Mouse (Mus musculus) limb, embryonic 10.5 days (tissue): ENCODE data around the gene Itsn2. TPM values are rescaled to one million over a fixed set of nuclear protein-coding genes. Genes with fewer than 3 reads are reported as not detected.
A peak's percentile ranks its signal among the peaks of the same experiment; 100 is the strongest.

Experiments
- DNase-seq: peaks from one replicate; pipeline ENCODE4 v3.0.0-alpha.2; 2017; ENCODE audit warnings: low spot score
- H3K27ac ChIP-seq: fragments of 300-500 bp; sonication (generic); 2 replicates; pipeline ENCODE4 v1.5.1; 2016; ENCODE audit warnings: mild to moderate bottlenecking
- H3K27me3 ChIP-seq: fragments of 300-500 bp; sonication (generic); 2 replicates; pipeline ENCODE4 v1.6.1; 2016; ENCODE audit warnings: low read depth, mild to moderate bottlenecking; ENCODE audit not compliant: poor library complexity, severe bottlenecking
- H3K36me3 ChIP-seq: fragments of 300-500 bp; sonication (generic); 2 replicates; pipeline ENCODE4 v1.6.1; 2016; ENCODE audit warnings: mild to moderate bottlenecking, moderate library complexity
- H3K4me1 ChIP-seq: fragments of 300-500 bp; sonication (generic); 2 replicates; pipeline ENCODE4 v1.6.1; 2016
- H3K4me3 ChIP-seq: fragments of 300-500 bp; sonication (generic); 2 replicates; pipeline ENCODE4 v1.5.1; 2016; ENCODE audit warnings: mild to moderate bottlenecking, moderate library complexity
- H3K9me3 ChIP-seq: fragments of 300-500 bp; sonication (generic); replicated peaks from 2 replicates; pipeline ENCODE4 v1.6.1; 2016; ENCODE audit warnings: mild to moderate bottlenecking
- WGBS: fragments of 180-500 bp; shearing (Covaris S2); methylation state at CpG from one replicate; pipeline ENCODE4 v1.1.7; 2016; 5-methylcytosine and 5-hydroxymethylcytosine counted together
- polyA plus RNA-seq: library from polyadenylated mRNA; unstranded; fragments of >200 nt; fragmentation: Nextera tagmentation; extraction: Ambion mirVana; gene quantifications from 2 replicates; pipeline ENCODE4 v1.2.1, GENCODE M21; 2016

Gene Itsn2
- polyA plus RNA-seq, 1 experiment from 2014 or later, result 20.0 TPM

DNA sequence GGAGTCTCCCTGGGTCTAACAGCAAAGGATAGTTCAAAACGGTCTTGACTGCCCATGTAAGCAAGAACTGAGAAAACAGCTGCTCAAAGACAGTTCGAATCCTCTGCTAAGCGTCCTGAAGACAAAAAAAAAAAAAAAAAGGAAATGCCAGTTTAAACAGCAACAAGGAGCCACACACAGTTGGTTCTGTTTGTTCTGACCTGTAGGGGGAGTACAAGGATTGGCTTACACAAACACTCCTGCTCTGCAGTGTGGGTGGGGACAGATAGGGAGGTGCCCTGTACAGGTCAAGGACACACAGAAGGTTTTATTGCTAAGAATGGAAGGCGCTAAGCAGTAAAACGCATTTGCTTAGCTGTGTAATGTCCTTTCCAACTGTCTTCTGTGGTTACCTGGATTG is 20.6 kb upstream of the Itsn2 start:
- Histone ChIP-seq H3K4me1 (no peaks in the 10 kb centered on the region), H3K4me3 (no peak overlapping the region), H3K9me3 (no peaks in the 10 kb centered on the region), H3K27me3 (no peaks in the 10 kb centered on the region), H3K27ac (no peak overlapping the region), H3K36me3 (no peaks in the 10 kb centered on the region)
- WGBS, result 39% methylated on average over 5 of the region's 5 CpGs
- DNase-seq, result no peak

GRCm38 (mm10) chr12:4574065-4574464 is 18.4 kb upstream of the Itsn2 start:
- H3K9me3 ChIP-seq, result no peaks in the 10 kb centered on the region
- no peak overlapping the region for H3K27ac ChIP-seq
- no peaks in the 10 kb centered on the region for H3K27me3 ChIP-seq
- H3K4me1 ChIP-seq, result no peaks in the 10 kb centered on the region
- H3K4me3 ChIP-seq, result no peak overlapping the region
- no peaks in the 10 kb centered on the region for H3K36me3 ChIP-seq
- WGBS, result 79% methylated on average over 4 of the region's 4 CpGs
- DNase-seq, result no peak

DNA sequence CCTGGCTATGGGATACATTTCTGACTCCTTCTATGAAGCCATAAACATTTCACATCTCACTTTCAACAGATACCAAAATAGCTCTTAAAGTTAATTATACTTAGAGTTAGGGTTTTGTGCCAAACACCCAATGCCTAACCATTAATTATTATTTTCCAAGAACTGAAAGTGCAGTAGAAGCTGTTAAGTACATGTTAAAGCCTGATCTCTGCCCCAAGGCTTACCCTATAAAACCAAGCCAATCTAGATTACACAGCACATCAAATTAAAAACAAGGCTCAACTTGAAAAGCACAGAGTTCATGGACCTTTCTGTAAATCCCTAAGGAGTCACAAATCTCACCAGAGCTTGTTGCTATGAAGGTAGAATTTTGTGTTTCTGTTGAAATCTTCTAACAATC is 10.1 kb upstream of the Itsn2 start:
- Histone ChIP-seq H3K27ac (no peak overlapping the region), H3K36me3 (no peaks in the 10 kb centered on the region), H3K27me3 (no peaks in the 10 kb centered on the region), H3K4me3 (no peak overlapping the region), H3K4me1 (no peaks in the 10 kb centered on the region), H3K9me3 (no peaks in the 10 kb centered on the region)
- no peak for DNase-seq

DNA sequence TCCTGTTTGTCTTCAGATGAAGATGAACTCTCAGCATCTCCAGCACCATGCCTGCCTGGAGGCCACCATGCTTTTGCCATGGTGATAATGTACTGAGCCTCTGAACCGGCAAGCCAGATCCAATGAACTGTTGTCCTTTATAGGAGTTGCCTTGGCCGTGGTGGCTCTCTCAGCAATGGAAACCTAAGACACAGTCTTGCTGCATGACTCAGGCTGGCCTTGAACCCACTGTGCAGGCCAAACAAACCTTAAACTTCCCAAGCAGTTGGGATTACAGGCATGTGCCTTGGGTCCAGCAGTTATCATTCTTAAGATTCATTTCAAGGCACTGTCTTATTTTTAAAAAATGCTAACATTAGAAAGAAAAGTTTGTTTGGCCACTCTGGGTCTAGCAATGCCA is 4.6 kb upstream of the Itsn2 start:
- DNase-seq, result no peak
- WGBS, result 80% methylated on average over 2 of the region's 2 CpGs
- H3K36me3 ChIP-seq, result no peaks in the 10 kb centered on the region
- H3K9me3 ChIP-seq, result no peaks in the 10 kb centered on the region
- H3K4me1 ChIP-seq, result peaks cover 5% of the 10 kb centered on the region; the same call in 1 of the 2 replicates
- peaks cover 8% of the 10 kb centered on the region for H3K27me3 ChIP-seq
- no peak overlapping the region for H3K4me3 ChIP-seq
- no peak overlapping the region for H3K27ac ChIP-seq

DNA sequence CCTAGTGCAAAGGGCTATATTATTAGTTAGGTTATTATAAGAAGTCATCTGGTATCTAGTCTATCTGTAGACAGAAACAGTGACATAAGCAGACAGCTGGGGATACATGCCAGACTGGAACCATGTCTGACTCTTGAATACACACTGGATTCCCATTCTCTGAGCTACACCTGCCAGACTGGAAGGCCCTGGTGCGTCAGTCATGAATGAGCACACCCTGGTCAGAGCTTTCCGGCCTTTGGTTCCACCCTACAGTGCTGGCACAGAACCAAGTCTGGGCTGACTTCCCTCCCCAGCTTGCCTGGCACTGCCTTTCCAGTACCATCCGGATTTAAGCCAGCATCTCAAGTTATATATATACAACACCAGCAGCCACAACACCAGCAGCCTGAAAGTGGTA is 3.8 kb upstream of the Itsn2 start:
- WGBS, result 92% methylated on average over 3 of the region's 3 CpGs
- no peaks in the 10 kb centered on the region for H3K9me3 ChIP-seq
- H3K4me1 ChIP-seq, result peaks cover 7% of the 10 kb centered on the region; the same call in 1 of the 2 replicates
- H3K27ac ChIP-seq, result no peak overlapping the region
- H3K27me3 ChIP-seq, result peaks cover 8% of the 10 kb centered on the region
- no peak overlapping the region for H3K4me3 ChIP-seq
- no peak for DNase-seq
- no peaks in the 10 kb centered on the region for H3K36me3 ChIP-seq

DNA sequence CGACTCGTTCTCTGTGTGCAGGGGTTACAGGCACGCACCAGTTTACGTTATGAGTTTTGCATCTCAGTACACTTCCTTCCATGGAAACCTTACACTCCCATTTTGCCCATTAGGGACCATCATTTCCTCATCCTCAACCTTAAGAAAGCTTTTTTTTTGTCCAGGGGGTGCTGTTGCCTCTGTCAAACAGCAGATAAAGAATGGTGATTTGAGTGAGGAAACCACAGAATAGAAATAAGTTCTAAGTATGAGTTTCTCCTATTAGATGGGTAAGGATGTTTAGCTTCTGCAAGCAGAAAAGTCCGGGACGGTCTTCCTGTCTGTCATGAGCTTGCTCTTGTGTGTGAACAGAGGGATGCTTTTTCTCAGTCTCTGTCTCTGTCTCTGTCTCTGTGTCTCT is 413 bp upstream of the Itsn2 start:
- H3K9me3 ChIP-seq, result no peaks in the 10 kb centered on the region
- 76% methylated on average over 6 of the region's 6 CpGs for WGBS
- no peaks in the 10 kb centered on the region for H3K36me3 ChIP-seq
- H3K4me1 ChIP-seq, result peaks cover 13% of the 10 kb centered on the region; the same call in 1 of the 2 replicates
- peak overlapping the region; percentile 92 for H3K4me3 ChIP-seq
- no peak for DNase-seq
- H3K27me3 ChIP-seq, result peaks cover 8% of the 10 kb centered on the region
- H3K27ac ChIP-seq, result no peak overlapping the region; the same call in 1 of the 2 replicates

GRCm38 (mm10) chr12:4593166-4593929 is 910 bp downstream of the Itsn2 start:
- Histone ChIP-seq H3K9me3 (no peaks in the 10 kb centered on the region), H3K27ac (peak overlapping the region; percentile 90), H3K4me3 (peak overlapping the region; percentile 92), H3K27me3 (peaks cover 8% of the 10 kb centered on the region), H3K36me3 (no peaks in the 10 kb centered on the region), H3K4me1 (peaks cover 13% of the 10 kb centered on the region; the same call in 1 of the 2 replicates)
- WGBS, result 1% methylated on average over 67 of the region's 80 CpGs
- peak; percentile 63 for DNase-seq

DNA sequence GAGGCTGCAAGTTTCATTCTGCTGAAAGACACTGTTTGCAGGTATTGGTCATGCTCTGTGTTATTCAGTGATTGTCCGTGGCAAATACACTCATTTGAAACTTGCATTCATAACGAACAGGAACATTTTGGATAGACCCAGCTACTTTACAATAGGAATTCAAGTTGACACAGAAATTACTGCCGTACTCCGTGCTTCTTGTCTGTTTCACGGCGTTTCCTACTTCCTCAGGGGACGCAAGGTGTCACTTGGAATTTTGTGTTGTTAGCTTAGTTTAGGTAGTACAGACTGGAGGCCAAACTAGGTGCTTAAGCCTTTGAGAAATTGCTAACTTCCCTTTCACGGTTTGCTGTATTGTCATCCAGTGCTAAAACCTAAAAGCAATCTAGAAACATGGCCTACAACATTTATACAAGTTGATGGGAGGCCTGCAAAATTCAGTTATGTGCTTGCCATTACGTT is 1.5 kb downstream of the Itsn2 start:
- H3K27me3 ChIP-seq, result peaks cover 8% of the 10 kb centered on the region
- H3K4me3 ChIP-seq, result peak overlapping the region; percentile 92
- H3K9me3 ChIP-seq, result no peaks in the 10 kb centered on the region
- no peak overlapping the region for H3K27ac ChIP-seq
- no peak for DNase-seq
- no peaks in the 10 kb centered on the region for H3K36me3 ChIP-seq
- 66% methylated on average over 9 of the region's 9 CpGs for WGBS
- H3K4me1 ChIP-seq, result peaks cover 13% of the 10 kb centered on the region; the same call in 1 of the 2 replicates

DNA sequence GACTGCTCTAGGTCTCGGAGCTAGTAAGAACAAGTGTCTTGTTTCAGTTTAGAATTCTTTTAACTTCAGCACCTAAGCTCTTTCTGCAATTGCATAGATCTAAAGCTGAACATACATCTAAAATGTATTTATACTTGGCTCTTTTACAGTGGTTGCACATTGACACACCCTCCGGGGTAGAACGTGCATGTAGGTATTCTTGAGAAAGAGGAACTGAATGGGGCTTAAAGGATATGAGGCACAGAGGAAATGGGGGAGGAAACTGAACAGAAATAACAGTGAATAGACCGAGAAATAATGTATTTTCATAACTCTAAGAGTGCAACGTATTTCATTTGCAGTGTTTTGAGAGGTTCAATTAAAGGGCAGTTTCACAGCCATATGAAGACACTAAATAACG is 2.6 kb downstream of the Itsn2 start:
- 85% methylated on average over 6 of the region's 6 CpGs for WGBS

GRCm38 (mm10) chr12:4598666-4599428 is 6.4 kb downstream of the Itsn2 start:
- Histone ChIP-seq H3K4me1 (0 out of 2 replicates have a peak, but pooled peaks cover 3% of the 10 kb centered on the region), H3K4me3 (no peak overlapping the region), H3K36me3 (no peaks in the 10 kb centered on the region), H3K27me3 (no peaks in the 10 kb centered on the region; the same call in 1 of the 2 replicates), H3K9me3 (no peaks in the 10 kb centered on the region), H3K27ac (no peak overlapping the region)
- DNase-seq, result no peak
- 60% methylated on average over 8 of the region's 8 CpGs for WGBS

More for the DNA sequence above, 2.6 kb downstream of the Itsn2 start:
- Histone ChIP-seq H3K27ac (no peak overlapping the region), H3K27me3 (peaks cover 8% of the 10 kb centered on the region), H3K9me3 (no peaks in the 10 kb centered on the region), H3K4me3 (no peak overlapping the region), H3K4me1 (peaks cover 13% of the 10 kb centered on the region; the same call in 1 of the 2 replicates), H3K36me3 (no peaks in the 10 kb centered on the region)
- DNase-seq, result no peak

- no peak for DNase-seq
- Histone ChIP-seq H3K9me3 (no peaks in the 10 kb centered on the region), H3K4me1 (no peaks in the 10 kb centered on the region), H3K27ac (no peak overlapping the region), H3K27me3 (no peaks in the 10 kb centered on the region), H3K4me3 (no peak overlapping the region), H3K36me3 (no peaks in the 10 kb centered on the region)
- 73% methylated on average over 4 of the region's 4 CpGs for WGBS
Measured at GRCm38 (mm10) chr12:4599713-4600112, 7.3 kb downstream of the Itsn2 start.

GRCm38 (mm10) chr12:4606625-4607024 is 14.2 kb downstream of the Itsn2 start:
- Histone ChIP-seq H3K27ac (no peak overlapping the region), H3K27me3 (no peaks in the 10 kb centered on the region), H3K9me3 (no peaks in the 10 kb centered on the region), H3K4me1 (no peaks in the 10 kb centered on the region), H3K36me3 (no peaks in the 10 kb centered on the region), H3K4me3 (no peak overlapping the region)
- WGBS, result 58% methylated on average over 3 of the region's 3 CpGs
- DNase-seq, result no peak

DNA sequence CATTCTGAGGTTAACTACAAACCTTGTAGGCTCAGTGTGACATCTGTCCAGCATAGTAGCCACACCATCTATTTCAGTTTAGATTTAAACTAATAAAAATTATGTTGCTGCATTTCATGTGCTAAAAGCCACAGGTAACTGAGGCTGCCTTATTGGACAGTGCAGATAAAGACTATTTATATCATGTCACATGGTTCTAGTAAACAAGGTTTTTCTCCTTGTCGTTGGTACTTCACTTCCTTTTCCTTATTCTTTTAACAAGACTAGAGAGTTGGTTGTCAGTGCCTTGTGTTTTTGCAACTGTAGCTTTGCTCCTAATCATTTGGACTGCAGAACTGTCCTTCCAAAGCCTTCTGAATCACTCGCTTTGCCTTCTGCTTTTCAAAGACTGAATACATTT is 22.3 kb downstream of the Itsn2 start:
- Histone ChIP-seq H3K9me3 (no peaks in the 10 kb centered on the region), H3K36me3 (no peaks in the 10 kb centered on the region), H3K27me3 (no peaks in the 10 kb centered on the region), H3K4me3 (no peak overlapping the region), H3K4me1 (no peaks in the 10 kb centered on the region), H3K27ac (no peak overlapping the region)
- 79% methylated on average over 2 of the region's 2 CpGs for WGBS
- DNase-seq, result no peak
